Mouse (Mus musculus) right cerebral cortex, adult 2 months (tissue): ENCODE data around the gene Fcgr3.

Source experiments
- DNase-seq, 2 experiments: peaks; one replicate each; pipeline ENCODE4 v3.0.0; 2021 to 2022; ENCODE audit warnings: low spot score in 2 of 2

The Fcgr3 gene

GRCm38 (mm10) chr1:171050774-171051173 is 14.0 kb downstream of the Fcgr3 start:
- DNase-seq = no peak

GRCm38 (mm10) chr1:171049263-171049662 is 15.5 kb downstream of the Fcgr3 start:
- DNase-seq = no peak

GRCm38 (mm10) chr1:171046501-171046900 is 18.2 kb downstream of the Fcgr3 start:
- DNase-seq = no peak

GRCm38 (mm10) chr1:171045079-171045465 is 19.7 kb downstream of the Fcgr3 start:
- DNase-seq = no peak

GRCm38 (mm10) chr1:171044365-171045078 is 20.2 kb downstream of the Fcgr3 start:
- DNase-seq = peak; percentile 87 to 91

- DNase-seq = no peak
Measured at GRCm38 (mm10) chr1:171043594-171044153, 21.1 kb downstream of the Fcgr3 start.

- peak in 1 of 2 experiments; percentile 55 for DNase-seq
Measured at GRCm38 (mm10) chr1:171039880-171040279, 24.9 kb downstream of the Fcgr3 start.

- no peak for DNase-seq
Measured at GRCm38 (mm10) chr1:171039135-171039534, 25.6 kb downstream of the Fcgr3 start.

GRCm38 (mm10) chr1:171037861-171038721 is 26.6 kb downstream of the Fcgr3 start:
- peak; percentile 89 to 93 for DNase-seq

GRCm38 (mm10) chr1:171036550-171037324 is 28.0 kb downstream of the Fcgr3 start:
- peak; percentile 80 to 93 for DNase-seq

- DNase-seq = no peak
Measured at GRCm38 (mm10) chr1:171035611-171036010, 29.1 kb downstream of the Fcgr3 start.

- peak; percentile 13 to 23 for DNase-seq
Measured at GRCm38 (mm10) chr1:171034201-171034600, 30.5 kb downstream of the Fcgr3 start.

- peak; percentile 96 for DNase-seq
Measured at GRCm38 (mm10) chr1:171033756-171034155, 31.0 kb downstream of the Fcgr3 start.

GRCm38 (mm10) chr1:171033196-171033595 is 31.5 kb downstream of the Fcgr3 start:
- peak; percentile 44 to 49 for DNase-seq

- DNase-seq = no peak
Measured at GRCm38 (mm10) chr1:171032691-171033090, 32.0 kb downstream of the Fcgr3 start.

GRCm38 (mm10) chr1:171031752-171032151 is 33.0 kb downstream of the Fcgr3 start:
- no peak for DNase-seq

- DNase-seq = peak; percentile 31 to 42
Measured at GRCm38 (mm10) chr1:171019311-171019950, 45.3 kb downstream of the Fcgr3 start.

- no peak for DNase-seq
Measured at GRCm38 (mm10) chr1:171018737-171019136, 46.0 kb downstream of the Fcgr3 start, which contains the start of gene Fcgr4. Gene Fcgr4, plus strand, starts transcription at chr1:171018920.

- no peak for DNase-seq
Measured at GRCm38 (mm10) chr1:171017468-171018158, 47.1 kb downstream of the Fcgr3 start.

- no peak for DNase-seq
Measured at GRCm38 (mm10) chr1:171016676-171017356, 47.9 kb downstream of the Fcgr3 start.
